Mouse (Mus musculus) G1E (cell line): Measurements from ENCODE around the gene Kcnc3. TPM values are rescaled to one million over a fixed set of nuclear protein-coding genes. Genes with fewer than 3 reads are reported as not detected.

Experiments used
- ATAC-seq: 2 replicates; pipeline ENCODE4 v1.8.0; 2016; ENCODE audit warnings: mild to moderate bottlenecking; ENCODE audit not compliant: insufficient number of reproducible peaks, poor library complexity, low FRiP score, severe bottlenecking; ENCODE audit errors: extremely low read depth
- DNase-seq: peaks from one replicate; pipeline ENCODE4 v3.0.0; 2012; ENCODE audit warnings: low spot score
- H3K27me3 ChIP-seq: 2 replicates; pipeline ENCODE4 v1.6.1; 2012; ENCODE audit warnings: mild to moderate bottlenecking, low read length, inconsistent platforms; ENCODE audit not compliant: insufficient read depth
- H3K36me3 ChIP-seq: replicated peaks from 2 replicates; pipeline ENCODE3; 2012; ENCODE audit warnings: mild to moderate bottlenecking, inconsistent platforms
- H3K4me1 ChIP-seq: 2 replicates; pipeline ENCODE4 v1.6.1; 2012; ENCODE audit warnings: low read depth, low read length, inconsistent platforms, mixed read lengths; ENCODE audit not compliant: insufficient read depth
- H3K4me3 ChIP-seq: 2 replicates; pipeline ENCODE4 v1.5.1; 2012; ENCODE audit warnings: low read depth, mild to moderate bottlenecking, inconsistent platforms, low read length, moderate library complexity, mixed read lengths
- H3K9me3 ChIP-seq: replicated peaks from 2 replicates; pipeline ENCODE4 v1.6.1; 2012; ENCODE audit warnings: inconsistent platforms
- CTCF ChIP-seq: IDR thresholded peaks from 2 replicates; pipeline ENCODE4 v1.5.1; 2012; ENCODE audit warnings: low read depth, low read length, inconsistent platforms, mixed read lengths
- GATA1 ChIP-seq: IDR thresholded peaks from 2 replicates; pipeline ENCODE4 v1.6.1; 2012; ENCODE audit warnings: borderline replicate concordance, low read length, inconsistent platforms, mixed read lengths
- GATA2 ChIP-seq: IDR thresholded peaks from 2 replicates; pipeline ENCODE4 v1.6.1; 2012; ENCODE audit warnings: low read depth, low read length, inconsistent platforms, borderline replicate concordance
- POLR2AphosphoS5 ChIP-seq: IDR thresholded peaks from 2 replicates; pipeline ENCODE4 v1.6.1; 2012; ENCODE audit warnings: low read depth, low read length, inconsistent platforms; ENCODE audit not compliant: insufficient replicate concordance
- TAL1 ChIP-seq: conservative IDR thresholded peaks from 2 replicates; pipeline ENCODE4 v1.6.1; 2012; ENCODE audit warnings: low read depth, low read length, inconsistent platforms, mixed read lengths
- polyA plus RNA-seq: library from polyadenylated mRNA; stranded (reverse); fragments of >175 nt; gene quantifications from 2 replicates; pipeline ENCODE4 v1.2.3, GENCODE M21; 2012
- total RNA-seq, 2 experiments: library from RNA; stranded (forward) in 1 of 2; stranded (reverse) in 1 of 2; fragments of 200-1000 nt in 1 of 2; fragments of >200 nt in 1 of 2; fragmentation: Nextera tagmentation in 1 of 2; gene quantifications; 2 replicates each; pipeline ENCODE4 v1.2.3; 2014 to 2017

Kcnc3 gene
- total and polyA plus RNA-seq, 3 experiments = 0.05 to 0.53 TPM; not detected in 1

GRCm38 (mm10) chr7:44553196-44553764, 37.2 kb upstream of the Kcnc3 start:
- TF ChIP-seq GATA1 (no peak), POLR2AphosphoS5 (no peak), TAL1 (no peak), CTCF (no peak), GATA2 (no peak)
- H3K4me1 ChIP-seq = peaks cover 39% of the 10 kb centered on the region
- ATAC-seq = peak; percentile 52

GRCm38 (mm10) chr7:44553826-44554225, 36.6 kb upstream of the Kcnc3 start, which contains the start of gene Nr1h2:
TSS of gene Nr1h2 (minus strand) at chr7:44553951.
- no peak for TF ChIP-seq TAL1
- TF ChIP-seq GATA1 = no peak
- TF ChIP-seq POLR2AphosphoS5 = no peak
- TF ChIP-seq CTCF = no peak
- TF ChIP-seq GATA2 = no peak
- peak; percentile 86 for ATAC-seq
- peak within 1 kb of the TSS; percentile 100 for H3K4me3 ChIP-seq
- no peaks in the 10 kb centered on the region for H3K27me3 ChIP-seq
- no peaks in the 10 kb centered on the region for H3K9me3 ChIP-seq
- peaks cover 39% of the 10 kb centered on the region for H3K4me1 ChIP-seq
- peak; percentile 91 for DNase-seq
- peaks cover 37% of the 10 kb centered on the region for H3K36me3 ChIP-seq

More at GRCm38 (mm10) chr7:44553196-44553764, 37.2 kb upstream of the Kcnc3 start:
- H3K4me3 ChIP-seq = peak overlapping the region; percentile 100
- H3K36me3 ChIP-seq = peaks cover 37% of the 10 kb centered on the region
- no peaks in the 10 kb centered on the region for H3K27me3 ChIP-seq
- no peaks in the 10 kb centered on the region for H3K9me3 ChIP-seq
- DNase-seq = peak; percentile 85

GRCm38 (mm10) chr7:44557629-44558028, 32.8 kb upstream of the Kcnc3 start:
- Histone ChIP-seq H3K27me3 (peaks cover 3% of the 10 kb centered on the region; the same call in 1 of the 2 replicates), H3K4me3 (no peak overlapping the region), H3K36me3 (peaks cover 3% of the 10 kb centered on the region), H3K4me1 (peaks cover 11% of the 10 kb centered on the region), H3K9me3 (no peaks in the 10 kb centered on the region)
- ATAC-seq (no peak), DNase-seq (no peak)
- no peak for TF ChIP-seq TAL1
- no peak for TF ChIP-seq POLR2AphosphoS5
- no peak for TF ChIP-seq GATA2
- TF ChIP-seq CTCF = no peak

- no peak for ATAC-seq
- no peak for TF ChIP-seq GATA1
- peak; percentile 44; the same call in 1 of the 2 replicates for TF ChIP-seq CTCF
- DNase-seq = peak; percentile 66
These were observed 29.7 kb upstream of the Kcnc3 start for GRCm38 (mm10) chr7:44560435-44561400.

GRCm38 (mm10) chr7:44563284-44563683, 27.2 kb upstream of the Kcnc3 start:
- no peak for ATAC-seq
- TF ChIP-seq CTCF = no peak
- TF ChIP-seq GATA2 = no peak
- TF ChIP-seq GATA1 = no peak
- no peak for TF ChIP-seq POLR2AphosphoS5
- no peak for TF ChIP-seq TAL1
- no peaks in the 10 kb centered on the region for H3K9me3 ChIP-seq

More at GRCm38 (mm10) chr7:44560435-44561400, 29.7 kb upstream of the Kcnc3 start:
- H3K36me3 ChIP-seq = no peaks in the 10 kb centered on the region
- no peak overlapping the region for H3K4me3 ChIP-seq
- H3K9me3 ChIP-seq = no peaks in the 10 kb centered on the region
- peaks cover 19% of the 10 kb centered on the region for H3K27me3 ChIP-seq
- 0 out of 2 replicates have a peak, but pooled peaks cover 2% of the 10 kb centered on the region for H3K4me1 ChIP-seq

GRCm38 (mm10) chr7:44564486-44564885, 26.0 kb upstream of the Kcnc3 start:
- H3K36me3 ChIP-seq = no peaks in the 10 kb centered on the region
- no peaks in the 10 kb centered on the region for H3K4me1 ChIP-seq
- TF ChIP-seq GATA2 (no peak), GATA1 (no peak), TAL1 (no peak), CTCF (no peak), POLR2AphosphoS5 (no peak)
- H3K4me3 ChIP-seq = no peak overlapping the region
- H3K27me3 ChIP-seq = peaks cover 26% of the 10 kb centered on the region
- DNase-seq = no peak
- ATAC-seq = no peak
- H3K9me3 ChIP-seq = no peaks in the 10 kb centered on the region

More at GRCm38 (mm10) chr7:44563284-44563683, 27.2 kb upstream of the Kcnc3 start:
- Histone ChIP-seq H3K27me3 (peaks cover 19% of the 10 kb centered on the region), H3K4me1 (no peaks in the 10 kb centered on the region), H3K4me3 (no peak overlapping the region), H3K36me3 (no peaks in the 10 kb centered on the region)
- no peak for DNase-seq
